Mouse (Mus musculus) adrenal gland, postnatal 4 days (tissue): Measurements from ENCODE around the gene Mthfd1. TPM values are rescaled to one million over a fixed set of nuclear protein-coding genes. Genes with fewer than 3 reads are reported as not detected.

Source experiments
- DNase-seq, 2 experiments: peaks; one replicate each; pipeline ENCODE4 v3.0.0; 2021 to 2022; ENCODE audit warnings: low spot score in 2 of 2, mixed read lengths in 2 of 2
- total RNA-seq, 2 experiments: library from RNA; stranded (reverse); gene quantifications; 2 replicates each; pipeline ENCODE4 v1.2.3; 2021

Gene Mthfd1
- total RNA-seq, 2 experiments from 2014 or later = 48.3 to 56.2 TPM

- DNase-seq = no peak
Measured at GRCm38 (mm10) chr12:76299361-76299906, 44.3 kb downstream of the Mthfd1 start.

GRCm38 (mm10) chr12:76300367-76300766, 45.3 kb downstream of the Mthfd1 start:
- DNase-seq = no peak

GRCm38 (mm10) chr12:76303474-76303873, 48.4 kb downstream of the Mthfd1 start:
- DNase-seq = no peak

GRCm38 (mm10) chr12:76304199-76304598, 49.1 kb downstream of the Mthfd1 start:
- no peak for DNase-seq

GRCm38 (mm10) chr12:76305107-76305506, 50.0 kb downstream of the Mthfd1 start:
- DNase-seq = no peak

GRCm38 (mm10) chr12:76306852-76307561, 51.9 kb downstream of the Mthfd1 start:
- DNase-seq = no peak

- no peak for DNase-seq
Measured at GRCm38 (mm10) chr12:76307964-76308363, 52.9 kb downstream of the Mthfd1 start.

GRCm38 (mm10) chr12:76308436-76308835, 53.3 kb downstream of the Mthfd1 start:
- DNase-seq = no peak

GRCm38 (mm10) chr12:76310007-76310406, 54.9 kb downstream of the Mthfd1 start:
- DNase-seq = no peak

GRCm38 (mm10) chr12:76310633-76311032, 55.5 kb downstream of the Mthfd1 start:
- DNase-seq = no peak

- no peak for DNase-seq
Measured at GRCm38 (mm10) chr12:76311227-76311626, 56.1 kb downstream of the Mthfd1 start.

GRCm38 (mm10) chr12:76311951-76312350, 56.9 kb downstream of the Mthfd1 start:
- no peak for DNase-seq

- DNase-seq = no peak
Measured at GRCm38 (mm10) chr12:76318282-76319212, 63.4 kb downstream of the Mthfd1 start.

- DNase-seq = peak; percentile 19 to 27
Measured at GRCm38 (mm10) chr12:76324679-76325431, 69.8 kb downstream of the Mthfd1 start, which contains the start of gene Akap5. Gene Akap5 (plus strand): TSS chr12:76324891.

- no peak for DNase-seq
Measured at GRCm38 (mm10) chr12:76326437-76327220, 71.5 kb downstream of the Mthfd1 start.

GRCm38 (mm10) chr12:76328567-76329354, 73.7 kb downstream of the Mthfd1 start:
- DNase-seq = no peak

GRCm38 (mm10) chr12:76333688-76334087, 78.6 kb downstream of the Mthfd1 start:
- DNase-seq = no peak

GRCm38 (mm10) chr12:76335641-76336040, 80.5 kb downstream of the Mthfd1 start:
- no peak for DNase-seq
